Mouse (Mus musculus) bone marrow, adult 2 months (tissue): Measurements from ENCODE around the gene Arfgap2. TPM values are rescaled to one million over a fixed set of nuclear protein-coding genes. Genes with fewer than 3 reads are reported as not detected.

Source experiments
- H3K27ac ChIP-seq: fragments of 200-500 bp; 2 replicates; pipeline ENCODE4 v1.5.1; 2012; ENCODE audit warnings: low read depth, mild to moderate bottlenecking, control low read depth, inconsistent platforms, low read length; ENCODE audit not compliant: control insufficient read depth, poor library complexity, insufficient read depth
- H3K4me1 ChIP-seq: fragments of 200-500 bp; 2 replicates; pipeline ENCODE4 v1.6.1; 2011; ENCODE audit warnings: low read length; ENCODE audit not compliant: control insufficient read depth, insufficient read depth
- H3K4me3 ChIP-seq: fragments of 200-500 bp; replicated peaks from 2 replicates; pipeline ENCODE3; 2011; ENCODE audit warnings: mild to moderate bottlenecking, low read depth, low read length, control low read depth; ENCODE audit not compliant: control insufficient read depth
- CTCF ChIP-seq: fragments of 200-500 bp; IDR thresholded peaks from 2 replicates; pipeline ENCODE4 v1.5.1; 2011; ENCODE audit warnings: low read length, control low read depth; ENCODE audit not compliant: control insufficient read depth, insufficient read depth
- POLR2A ChIP-seq: fragments of 200-500 bp; IDR thresholded peaks from 2 replicates; pipeline ENCODE4 v1.6.1; 2011; ENCODE audit warnings: low read depth, mild to moderate bottlenecking, control low read depth, low read length, borderline replicate concordance; ENCODE audit not compliant: control insufficient read depth
- WGBS: fragments of 180-500 bp; shearing (Covaris S2); methylation state at CpG from one replicate; pipeline ENCODE4 v1.1.7; 2018; 5-methylcytosine and 5-hydroxymethylcytosine counted together
- polyA plus RNA-seq: library from polyadenylated mRNA; stranded (reverse); fragments of >200 nt; gene quantifications from 2 replicates; pipeline ENCODE4 v1.2.4, GENCODE M21; 2011; ENCODE audit warnings: low replicate concordance; ENCODE audit not compliant: missing spikeins, insufficient read depth, insufficient read length

Arfgap2 gene
- polyA plus RNA-seq, 1 experiment: 47.4 TPM

GRCm38 (mm10) chr2:91243416-91243815, 21.4 kb upstream of the Arfgap2 start:
- H3K27ac ChIP-seq: no peak overlapping the region
- 73% methylated on average over 3 of the region's 3 CpGs for WGBS

GRCm38 (mm10) chr2:91244557-91245228, 20.1 kb upstream of the Arfgap2 start:
- no peak for TF ChIP-seq CTCF
- TF ChIP-seq POLR2A: no peak
- H3K27ac ChIP-seq: no peak overlapping the region
- 60% methylated on average over 5 of the region's 5 CpGs for WGBS
- no peak overlapping the region for H3K4me3 ChIP-seq
- H3K4me1 ChIP-seq: peaks cover 2% of the 10 kb centered on the region; the same call in 1 of the 2 replicates

More at GRCm38 (mm10) chr2:91243416-91243815, 21.4 kb upstream of the Arfgap2 start:
- peaks cover 2% of the 10 kb centered on the region; the same call in 1 of the 2 replicates for H3K4me1 ChIP-seq
- H3K4me3 ChIP-seq: no peak overlapping the region
- TF ChIP-seq POLR2A: no peak
- no peak for TF ChIP-seq CTCF

GRCm38 (mm10) chr2:91248366-91248765, 16.4 kb upstream of the Arfgap2 start:
- no peaks in the 10 kb centered on the region; the same call in 1 of the 2 replicates for H3K4me1 ChIP-seq
- no peak for TF ChIP-seq CTCF
- TF ChIP-seq POLR2A: no peak
- no peak overlapping the region for H3K4me3 ChIP-seq
- WGBS: 85% methylated on average over 4 of the region's 4 CpGs
- no peak overlapping the region for H3K27ac ChIP-seq

GRCm38 (mm10) chr2:91252001-91252400, 12.8 kb upstream of the Arfgap2 start:
- Histone ChIP-seq H3K27ac (no peak overlapping the region), H3K4me1 (no peaks in the 10 kb centered on the region; the same call in 1 of the 2 replicates), H3K4me3 (no peak overlapping the region)
- WGBS: 72% methylated on average over 4 of the region's 4 CpGs
- TF ChIP-seq POLR2A (no peak), CTCF (no peak)

GRCm38 (mm10) chr2:91252512-91252911, 12.3 kb upstream of the Arfgap2 start:
- TF ChIP-seq POLR2A (no peak), CTCF (no peak)
- 63% methylated on average over 4 of the region's 4 CpGs for WGBS
- no peak overlapping the region for H3K4me3 ChIP-seq
- no peaks in the 10 kb centered on the region; the same call in 1 of the 2 replicates for H3K4me1 ChIP-seq
- no peak overlapping the region for H3K27ac ChIP-seq

- no peak overlapping the region for H3K27ac ChIP-seq
- 59% methylated on average over 8 of the region's 8 CpGs for WGBS
- H3K4me1 ChIP-seq: no peaks in the 10 kb centered on the region; the same call in 1 of the 2 replicates
- H3K4me3 ChIP-seq: no peak overlapping the region
- TF ChIP-seq CTCF: no peak
- no peak for TF ChIP-seq POLR2A
Observed at GRCm38 (mm10) chr2:91254725-91255380, 9.9 kb upstream of the Arfgap2 start.

GRCm38 (mm10) chr2:91255661-91256150, 9.1 kb upstream of the Arfgap2 start, which contains the start of gene Pacsin3:
Gene Pacsin3, plus strand, starts transcription at chr2:91255954.
- TF ChIP-seq POLR2A (no peak), CTCF (no peak)
- whole genome bisulfite sequencing: 6% methylated on average over 27 of the region's 27 CpGs
- Histone ChIP-seq H3K4me1 (no peaks in the 10 kb centered on the region; the same call in 1 of the 2 replicates), H3K4me3 (peak within 1 kb of the TSS; percentile 21), H3K27ac (no peak within 1 kb of the TSS)

GRCm38 (mm10) chr2:91256256-91257125, 8.3 kb upstream of the Arfgap2 start:
- 1% methylated on average over 47 of the region's 52 CpGs for WGBS
- Histone ChIP-seq H3K4me1 (no peaks in the 10 kb centered on the region; the same call in 1 of the 2 replicates), H3K4me3 (peak overlapping the region; percentile 21), H3K27ac (no peak overlapping the region)
- TF ChIP-seq POLR2A (no peak), CTCF (no peak)
